Mouse (Mus musculus): ENCODE measurements at regions not wholly inside any gene's neighbourhood (a gene's known extent, or its start where the extent isn't known, plus 50 kb on each side); places are given as distances from the start of the nearest gene placed in this dataset.

DNA sequence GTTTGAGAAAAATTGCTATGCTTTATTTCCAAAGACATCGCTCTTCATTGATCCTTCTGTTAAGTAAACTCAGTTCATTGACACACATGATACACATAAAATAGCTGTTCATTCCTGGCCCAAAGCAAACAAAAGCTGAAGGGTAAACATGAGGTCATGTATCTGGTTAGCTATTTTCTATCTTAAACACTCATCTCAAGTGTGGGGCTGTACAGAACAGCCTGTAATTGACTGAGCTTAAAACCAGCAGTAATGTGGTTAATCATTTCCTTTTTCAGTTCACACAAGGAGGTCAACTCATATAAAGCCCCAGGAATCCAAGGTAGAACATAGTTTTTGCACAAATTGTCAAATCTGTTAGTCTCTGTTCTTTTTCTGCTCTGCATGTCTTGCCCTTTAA is 94.5 kb downstream of the Cldn17 start:
- no peaks in the 10 kb centered on the region for H3K4me1 ChIP-seq (ENCODE audit: control insufficient read depth in 2 of 2, insufficient read depth in 2 of 2, low read length in 2 of 2, poor library complexity in 1 of 2)
- H3K36me3 ChIP-seq (ENCODE audit: control insufficient read depth, insufficient read depth, low read length, poor library complexity, severe bottlenecking), result no peaks in the 10 kb centered on the region
- H3K9ac ChIP-seq (ENCODE audit: insufficient read depth, low read depth, low read length, poor library complexity, severe bottlenecking), result no peak overlapping the region
- no peak overlapping the region for H3K27ac ChIP-seq (ENCODE audit: insufficient read depth, low read depth, low read length, poor library complexity, severe bottlenecking)
- H3K4me3 ChIP-seq (ENCODE audit: insufficient read depth in 1 of 2, low read depth in 1 of 2, low read length in 2 of 2, poor library complexity in 1 of 2, severe bottlenecking in 1 of 2), result no peak overlapping the region
- TF ChIP-seq ZC3H11A (IDR thresholded peaks at IDR 0.05; ENCODE audit: borderline replicate concordance, low read depth, low read length) (no peak), HCFC1 (IDR thresholded peaks at IDR 0.05; ENCODE audit: borderline replicate concordance, insufficient read depth, low read length) (no peak), CHD2 (IDR thresholded peaks at IDR 0.05; ENCODE audit: low read depth, low read length) (no peak), ZNF384 (IDR thresholded peaks at IDR 0.05; ENCODE audit: low read depth, low read length) (no peak), MAFK (IDR thresholded peaks at IDR 0.05; ENCODE audit: insufficient read depth, low read depth, low read length) (no peak)
- no peaks in the 10 kb centered on the region for H3K9me3 ChIP-seq (ENCODE audit: control insufficient read depth, insufficient read depth, low read depth, low read length)
- no peak for DNase-seq (ENCODE audit: low read depth, low spot score)
- in situ Hi-C loops (cut with MboI; ENCODE audit: low sequenced_read_pairs in 2 of 2, unreplicated experiment in 2 of 2), result no loop called here

GRCm38 (mm10) chr16:88408144-88408543 is 98.6 kb downstream of the Cldn17 start:
- Histone ChIP-seq H3K4me1 (ENCODE audit: control insufficient read depth in 2 of 2, insufficient read depth in 2 of 2, low read length in 2 of 2, poor library complexity in 1 of 2) (no peaks in the 10 kb centered on the region), H3K4me3 (ENCODE audit: insufficient read depth in 1 of 2, low read depth in 1 of 2, low read length in 2 of 2, poor library complexity in 1 of 2, severe bottlenecking in 1 of 2) (no peak overlapping the region), H3K9ac (ENCODE audit: insufficient read depth, low read depth, low read length, poor library complexity, severe bottlenecking) (no peak overlapping the region), H3K27ac (ENCODE audit: insufficient read depth, low read depth, low read length, poor library complexity, severe bottlenecking) (no peak overlapping the region), H3K9me3 (ENCODE audit: control insufficient read depth, insufficient read depth, low read depth, low read length) (no peaks in the 10 kb centered on the region), H3K36me3 (ENCODE audit: control insufficient read depth, insufficient read depth, low read length, poor library complexity, severe bottlenecking) (no peaks in the 10 kb centered on the region)
- TF ChIP-seq HCFC1 (IDR thresholded peaks at IDR 0.05; ENCODE audit: borderline replicate concordance, insufficient read depth, low read length) (no peak), ZNF384 (IDR thresholded peaks at IDR 0.05; ENCODE audit: low read depth, low read length) (no peak), MAFK (IDR thresholded peaks at IDR 0.05; ENCODE audit: insufficient read depth, low read depth, low read length) (no peak), CHD2 (IDR thresholded peaks at IDR 0.05; ENCODE audit: low read depth, low read length) (no peak), ZC3H11A (IDR thresholded peaks at IDR 0.05; ENCODE audit: borderline replicate concordance, low read depth, low read length) (no peak)
- DNase-seq (ENCODE audit: low read depth, low spot score), result no peak
- in situ Hi-C loops (cut with MboI; ENCODE audit: low sequenced_read_pairs in 2 of 2, unreplicated experiment in 2 of 2), result no loop called here

DNA sequence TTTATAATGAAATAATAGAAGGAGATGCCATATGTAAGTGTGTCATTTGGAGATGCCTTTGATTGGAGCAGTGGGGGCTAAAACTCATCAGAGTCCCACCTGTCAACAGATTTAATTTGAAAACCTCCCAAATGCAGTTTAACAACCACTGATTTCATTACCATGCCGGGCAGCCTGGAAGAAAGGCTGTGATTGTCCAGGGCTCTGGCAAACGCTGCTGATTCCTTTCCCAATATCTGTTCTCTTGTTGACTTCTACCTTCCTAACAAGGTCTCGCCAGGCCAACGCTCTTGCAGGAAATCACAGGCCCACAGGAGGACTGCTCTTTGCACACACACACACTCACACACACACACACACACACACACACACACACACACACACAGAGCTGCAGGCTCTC is 102.4 kb downstream of the Cldn17 start:
- Histone ChIP-seq H3K9me3 (ENCODE audit: control insufficient read depth, insufficient read depth, low read depth, low read length) (no peaks in the 10 kb centered on the region), H3K9ac (ENCODE audit: insufficient read depth, low read depth, low read length, poor library complexity, severe bottlenecking) (no peak overlapping the region), H3K4me1 (ENCODE audit: control insufficient read depth in 2 of 2, insufficient read depth in 2 of 2, low read length in 2 of 2, poor library complexity in 1 of 2) (no peaks in the 10 kb centered on the region), H3K4me3 (ENCODE audit: insufficient read depth in 1 of 2, low read depth in 1 of 2, low read length in 2 of 2, poor library complexity in 1 of 2, severe bottlenecking in 1 of 2) (no peak overlapping the region), H3K36me3 (ENCODE audit: control insufficient read depth, insufficient read depth, low read length, poor library complexity, severe bottlenecking) (no peaks in the 10 kb centered on the region), H3K27ac (ENCODE audit: insufficient read depth, low read depth, low read length, poor library complexity, severe bottlenecking) (no peak overlapping the region)
- TF ChIP-seq CHD2 (IDR thresholded peaks at IDR 0.05; ENCODE audit: low read depth, low read length) (no peak), HCFC1 (IDR thresholded peaks at IDR 0.05; ENCODE audit: borderline replicate concordance, insufficient read depth, low read length) (no peak), ZC3H11A (IDR thresholded peaks at IDR 0.05; ENCODE audit: borderline replicate concordance, low read depth, low read length) (no peak), ZNF384 (IDR thresholded peaks at IDR 0.05; ENCODE audit: low read depth, low read length) (no peak), MAFK (IDR thresholded peaks at IDR 0.05; ENCODE audit: insufficient read depth, low read depth, low read length) (no peak)
- no peak for DNase-seq (ENCODE audit: low read depth, low spot score)
- in situ Hi-C loops (cut with MboI; ENCODE audit: low sequenced_read_pairs in 2 of 2, unreplicated experiment in 2 of 2), result no loop called here

DNA sequence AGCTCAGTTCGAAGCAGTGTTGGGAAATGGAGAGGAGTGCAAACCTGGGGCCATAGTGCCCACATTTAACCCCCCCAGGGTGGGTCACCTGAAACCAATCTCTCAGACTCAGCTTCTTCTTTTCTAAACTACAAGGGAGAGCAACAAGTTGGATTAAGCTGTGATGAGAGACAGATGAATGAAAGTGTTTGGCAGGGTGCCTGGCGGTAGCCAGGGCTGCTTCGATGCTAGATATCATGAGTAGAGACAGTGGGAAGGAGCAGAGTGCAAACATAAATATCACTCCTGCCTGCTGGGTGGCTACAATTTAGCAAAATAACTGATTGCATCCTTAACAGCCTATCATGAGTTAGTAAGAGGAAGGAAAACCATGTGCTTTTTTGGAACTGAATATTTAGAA is 106.9 kb downstream of the Cldn17 start:
- no peaks in the 10 kb centered on the region for H3K36me3 ChIP-seq (ENCODE audit: control insufficient read depth, insufficient read depth, low read length, poor library complexity, severe bottlenecking)
- H3K9ac ChIP-seq (ENCODE audit: insufficient read depth, low read depth, low read length, poor library complexity, severe bottlenecking), result no peak overlapping the region
- in situ Hi-C loops (cut with MboI; ENCODE audit: low sequenced_read_pairs in 2 of 2, unreplicated experiment in 2 of 2), result no loop called here
- H3K4me3 ChIP-seq (ENCODE audit: insufficient read depth in 1 of 2, low read depth in 1 of 2, low read length in 2 of 2, poor library complexity in 1 of 2, severe bottlenecking in 1 of 2), result no peak overlapping the region
- H3K9me3 ChIP-seq (ENCODE audit: control insufficient read depth, insufficient read depth, low read depth, low read length), result no peaks in the 10 kb centered on the region
- TF ChIP-seq MAFK (IDR thresholded peaks at IDR 0.05; ENCODE audit: insufficient read depth, low read depth, low read length) (no peak), ZC3H11A (IDR thresholded peaks at IDR 0.05; ENCODE audit: borderline replicate concordance, low read depth, low read length) (no peak), HCFC1 (IDR thresholded peaks at IDR 0.05; ENCODE audit: borderline replicate concordance, insufficient read depth, low read length) (no peak), ZNF384 (IDR thresholded peaks at IDR 0.05; ENCODE audit: low read depth, low read length) (no peak), CHD2 (IDR thresholded peaks at IDR 0.05; ENCODE audit: low read depth, low read length) (no peak)
- no peak overlapping the region for H3K27ac ChIP-seq (ENCODE audit: insufficient read depth, low read depth, low read length, poor library complexity, severe bottlenecking)
- DNase-seq (ENCODE audit: low read depth, low spot score), result no peak
- no peaks in the 10 kb centered on the region for H3K4me1 ChIP-seq (ENCODE audit: control insufficient read depth in 2 of 2, insufficient read depth in 2 of 2, low read length in 2 of 2, poor library complexity in 1 of 2)

- DNase-seq (ENCODE audit: low read depth, low spot score), result no peak
- in situ Hi-C loops (cut with MboI; ENCODE audit: low sequenced_read_pairs in 2 of 2, unreplicated experiment in 2 of 2), result no loop called here
- no peak overlapping the region for H3K4me3 ChIP-seq (ENCODE audit: insufficient read depth in 1 of 2, low read depth in 1 of 2, low read length in 2 of 2, poor library complexity in 1 of 2, severe bottlenecking in 1 of 2)
- no peaks in the 10 kb centered on the region for H3K9me3 ChIP-seq (ENCODE audit: control insufficient read depth, insufficient read depth, low read depth, low read length)
- H3K36me3 ChIP-seq (ENCODE audit: control insufficient read depth, insufficient read depth, low read length, poor library complexity, severe bottlenecking), result no peaks in the 10 kb centered on the region
- H3K9ac ChIP-seq (ENCODE audit: insufficient read depth, low read depth, low read length, poor library complexity, severe bottlenecking), result no peak overlapping the region
- TF ChIP-seq CHD2 (IDR thresholded peaks at IDR 0.05; ENCODE audit: low read depth, low read length) (no peak), HCFC1 (IDR thresholded peaks at IDR 0.05; ENCODE audit: borderline replicate concordance, insufficient read depth, low read length) (no peak), ZC3H11A (IDR thresholded peaks at IDR 0.05; ENCODE audit: borderline replicate concordance, low read depth, low read length) (no peak), MAFK (IDR thresholded peaks at IDR 0.05; ENCODE audit: insufficient read depth, low read depth, low read length) (no peak), ZNF384 (IDR thresholded peaks at IDR 0.05; ENCODE audit: low read depth, low read length) (0 out of 2 replicates have a peak, but pooled peaks have one; percentile 67)
- no peak overlapping the region for H3K27ac ChIP-seq (ENCODE audit: insufficient read depth, low read depth, low read length, poor library complexity, severe bottlenecking)
- H3K4me1 ChIP-seq (ENCODE audit: control insufficient read depth in 2 of 2, insufficient read depth in 2 of 2, low read length in 2 of 2, poor library complexity in 1 of 2), result no peaks in the 10 kb centered on the region
Observed at GRCm38 (mm10) chr16:88392764-88393163, 102.7 kb upstream of the Grik1 start.

Data from ES-E14 (cell line).